Mouse (Mus musculus): ENCODE data around the gene Pcbp4. TPM values are rescaled to one million over a fixed set of nuclear protein-coding genes. Genes with fewer than 3 reads are reported as not detected.

Pcbp4 gene
- polyA plus RNA-seq (2015; fragmentation: Nextera tagmentation; extraction: Ambion mirVana): 80.6 and 87.8 TPM in 2 replicates

DNA sequence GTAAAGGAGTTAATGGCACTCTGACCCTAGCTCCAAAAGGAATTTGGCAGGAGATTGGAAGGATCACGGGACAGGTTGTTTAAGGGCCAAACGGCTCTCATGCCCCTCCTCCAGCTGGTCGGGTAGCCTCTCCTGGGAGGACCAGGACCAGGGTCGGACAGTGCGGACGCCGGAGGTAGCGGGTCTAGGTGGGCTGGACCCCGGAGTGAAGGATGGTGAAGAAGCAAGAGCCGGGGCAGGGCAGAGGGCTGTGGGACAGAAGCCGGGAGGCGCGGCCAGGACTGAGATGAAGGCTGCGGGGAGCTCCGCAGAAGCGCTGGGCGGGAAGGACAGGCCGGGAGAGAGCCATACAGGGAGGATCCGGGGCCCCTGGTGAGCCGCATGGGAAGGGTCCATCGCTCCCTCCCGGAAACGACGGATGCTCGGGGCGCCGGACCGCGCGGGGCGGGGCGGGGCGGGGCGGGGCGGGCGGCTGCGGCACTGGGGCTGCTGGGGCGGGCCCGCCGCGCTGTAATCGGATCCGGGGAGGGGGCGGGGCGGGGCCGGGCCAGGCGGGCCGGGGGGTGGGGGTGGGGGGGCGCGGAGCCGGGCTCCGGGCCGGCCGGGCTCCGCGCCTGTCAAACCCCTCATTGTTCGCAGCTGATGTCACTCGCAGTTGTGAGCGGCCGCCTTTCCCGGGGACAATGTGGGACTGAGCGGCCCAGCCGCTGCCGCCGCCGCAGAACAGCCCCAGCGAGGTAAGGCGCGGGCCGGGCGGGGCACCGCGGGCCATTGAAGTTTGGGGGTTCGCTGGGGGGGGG is at the start of gene Pcbp4:
Pcbp4 (plus strand) TSS at position 21 of the 800 bp plus-strand sequence.
- peak within 1 kb of the TSS; percentile 69 for H3K9ac ChIP-seq
- H3K4me1 ChIP-seq: peaks cover 77% of the 10 kb centered on the region
- no peaks in the 10 kb centered on the region for H3K27me3 ChIP-seq
- WGBS: under 1% methylated on average over 45 of the region's 74 CpGs
- H3K4me3 ChIP-seq: peak within 1 kb of the TSS; percentile 74
- ATAC-seq (ENCODE audit: borderline replicate concordance, extremely low read depth, low FRiP score, low TSS enrichment): peak; percentile 77
- no peaks in the 10 kb centered on the region for H3K36me3 ChIP-seq
- no peaks in the 10 kb centered on the region for H3K9me3 ChIP-seq
- peak within 1 kb of the TSS; percentile 89 for H3K27ac ChIP-seq
- H3K4me2 ChIP-seq: peak within 1 kb of the TSS; percentile 94

DNA sequence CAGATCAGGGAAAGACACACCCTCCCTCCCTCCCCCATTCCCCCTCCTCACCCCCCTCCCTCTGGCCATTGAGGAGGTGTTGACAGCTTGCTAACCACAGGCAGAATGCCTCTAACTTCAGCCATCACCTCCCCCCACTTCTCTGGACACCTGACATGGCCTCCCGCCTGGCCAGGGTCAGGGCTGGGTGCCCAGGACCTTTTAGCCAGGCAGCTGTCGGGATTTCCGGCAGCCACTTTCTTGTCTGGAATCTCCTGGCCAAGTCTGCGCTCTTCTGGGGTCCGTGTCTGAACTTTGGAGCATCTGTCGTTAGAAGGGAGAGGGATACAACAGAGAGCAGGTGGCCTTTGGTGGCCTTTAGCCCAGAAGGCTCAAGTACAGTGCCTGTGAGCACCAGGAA is 47.8 kb upstream of the Pcbp4 start:
- Histone ChIP-seq H3K27me3 (no peaks in the 10 kb centered on the region), H3K4me3 (no peak overlapping the region), H3K27ac (peak overlapping the region; percentile 30), H3K4me2 (no peak overlapping the region), H3K9me3 (no peaks in the 10 kb centered on the region), H3K36me3 (no peaks in the 10 kb centered on the region), H3K4me1 (peaks cover 21% of the 10 kb centered on the region), H3K9ac (no peak overlapping the region)
- 12% methylated on average over 6 of the region's 6 CpGs for WGBS
- ATAC-seq (ENCODE audit: borderline replicate concordance, extremely low read depth, low FRiP score, low TSS enrichment): peak; percentile 58; the same call in 1 of the 2 replicates

GRCm38 (mm10) chr9:106406443-106407078 is 46.5 kb upstream of the Pcbp4 start:
- no peak overlapping the region for H3K9ac ChIP-seq
- H3K27ac ChIP-seq: 0 out of 2 replicates have a peak overlapping the region, but pooled peaks have one; percentile 42
- peaks cover 21% of the 10 kb centered on the region for H3K4me1 ChIP-seq
- peak; percentile 60; the same call in 1 of the 2 replicates for ATAC-seq (ENCODE audit: borderline replicate concordance, extremely low read depth, low FRiP score, low TSS enrichment)
- H3K4me3 ChIP-seq: no peak overlapping the region
- no peaks in the 10 kb centered on the region for H3K9me3 ChIP-seq
- 27% methylated on average over 8 of the region's 8 CpGs for WGBS
- no peaks in the 10 kb centered on the region for H3K36me3 ChIP-seq
- peak overlapping the region; percentile 10; the same call in 1 of the 2 replicates for H3K4me2 ChIP-seq
- no peaks in the 10 kb centered on the region for H3K27me3 ChIP-seq

DNA sequence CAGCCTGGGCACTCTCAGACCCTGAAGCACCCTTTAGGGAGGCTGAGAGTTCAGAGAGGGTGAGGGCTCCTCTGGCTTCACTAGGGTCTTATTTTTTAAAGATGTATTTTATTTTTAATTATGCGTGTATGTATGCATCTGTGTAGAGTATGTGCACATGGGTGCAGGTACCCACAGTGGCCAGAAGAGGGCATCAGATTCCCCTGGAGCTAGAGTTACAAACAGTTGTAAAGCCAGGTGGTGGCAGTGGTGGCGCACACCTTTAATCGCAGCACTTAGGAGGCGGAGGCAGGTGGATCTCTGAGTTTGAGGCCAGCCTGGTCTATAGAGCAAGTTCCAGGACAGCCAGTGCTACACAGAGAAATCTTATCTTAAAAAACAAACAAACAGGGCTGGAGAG is 44.0 kb upstream of the Pcbp4 start:
- Histone ChIP-seq H3K4me2 (no peak overlapping the region), H3K27ac (no peak overlapping the region), H3K9me3 (no peaks in the 10 kb centered on the region), H3K4me3 (no peak overlapping the region), H3K27me3 (no peaks in the 10 kb centered on the region), H3K9ac (no peak overlapping the region), H3K4me1 (peaks cover 21% of the 10 kb centered on the region), H3K36me3 (no peaks in the 10 kb centered on the region)
- ATAC-seq (ENCODE audit: borderline replicate concordance, extremely low read depth, low FRiP score, low TSS enrichment): no peak
- WGBS: 95% methylated on average over 4 of the region's 4 CpGs

DNA sequence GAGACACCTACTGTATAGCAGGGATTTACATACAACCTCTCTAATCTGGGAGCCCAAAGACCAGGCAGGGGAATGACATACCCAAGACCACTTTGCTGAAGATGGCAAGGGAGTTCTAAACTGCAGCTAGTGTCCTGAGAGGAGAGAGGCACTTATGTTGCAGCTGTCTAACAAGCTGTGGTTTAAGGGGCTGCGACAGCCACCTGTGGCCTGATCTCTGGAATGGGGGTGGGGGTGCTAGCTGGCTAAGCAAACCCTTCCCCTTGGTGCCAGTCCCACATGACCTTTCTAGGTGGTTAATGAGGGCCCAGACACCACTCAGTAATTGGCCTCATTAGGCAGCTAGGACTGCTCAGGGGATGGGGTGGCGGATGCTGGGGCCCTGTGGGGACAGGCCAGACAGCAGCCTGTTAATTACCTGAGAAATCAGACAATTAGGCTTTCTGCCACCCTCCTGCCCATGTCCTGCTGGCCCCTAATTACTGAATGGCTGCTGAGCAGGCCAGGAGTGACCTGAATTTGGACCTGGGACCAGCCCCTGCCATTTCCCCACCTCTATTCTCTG is 42.9 kb upstream of the Pcbp4 start:
- 84% methylated on average over 2 of the region's 2 CpGs for WGBS
- no peaks in the 10 kb centered on the region for H3K36me3 ChIP-seq
- no peaks in the 10 kb centered on the region for H3K27me3 ChIP-seq
- H3K9me3 ChIP-seq: no peaks in the 10 kb centered on the region
- ATAC-seq (ENCODE audit: borderline replicate concordance, extremely low read depth, low FRiP score, low TSS enrichment): no peak
- H3K4me1 ChIP-seq: peaks cover 19% of the 10 kb centered on the region
- no peak overlapping the region for H3K4me2 ChIP-seq
- no peak overlapping the region for H3K27ac ChIP-seq
- H3K9ac ChIP-seq: no peak overlapping the region
- H3K4me3 ChIP-seq: no peak overlapping the region

GRCm38 (mm10) chr9:106411091-106411594 is 41.9 kb upstream of the Pcbp4 start:
- WGBS: 54% methylated on average over 9 of the region's 9 CpGs
- no peak overlapping the region for H3K9ac ChIP-seq
- H3K9me3 ChIP-seq: no peaks in the 10 kb centered on the region
- no peak overlapping the region for H3K4me3 ChIP-seq
- H3K27ac ChIP-seq: no peak overlapping the region
- ATAC-seq (ENCODE audit: borderline replicate concordance, extremely low read depth, low FRiP score, low TSS enrichment): no peak
- no peaks in the 10 kb centered on the region for H3K36me3 ChIP-seq
- no peak overlapping the region for H3K4me2 ChIP-seq
- H3K4me1 ChIP-seq: peaks cover 11% of the 10 kb centered on the region
- no peaks in the 10 kb centered on the region for H3K27me3 ChIP-seq

- H3K27ac ChIP-seq: no peak overlapping the region
- 74% methylated on average over 6 of the region's 6 CpGs for WGBS
- no peak for ATAC-seq (ENCODE audit: borderline replicate concordance, extremely low read depth, low FRiP score, low TSS enrichment)
Measured at GRCm38 (mm10) chr9:106411729-106412128, 41.4 kb upstream of the Pcbp4 start.

DNA sequence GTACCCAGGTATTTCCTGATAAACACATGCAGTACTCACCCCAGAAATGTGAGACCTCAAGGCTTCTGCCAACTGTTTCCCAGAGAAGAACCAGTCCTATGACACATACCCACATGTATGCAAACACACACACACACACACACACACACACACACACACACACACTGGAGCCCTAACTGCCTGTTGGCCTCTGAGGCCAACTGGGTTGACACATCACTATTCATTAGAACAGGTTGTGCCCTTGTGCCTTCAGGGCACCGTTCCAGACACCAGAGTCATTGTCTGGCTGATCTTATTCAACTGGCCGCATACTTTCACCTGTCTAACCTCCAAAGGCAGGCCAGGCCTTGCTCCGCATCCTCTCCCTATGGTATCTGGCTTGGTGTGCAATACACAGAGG is 40.9 kb upstream of the Pcbp4 start:
- no peak overlapping the region for H3K9ac ChIP-seq
- WGBS: 68% methylated on average over 3 of the region's 3 CpGs
- no peaks in the 10 kb centered on the region for H3K36me3 ChIP-seq
- no peak overlapping the region for H3K4me2 ChIP-seq
- no peaks in the 10 kb centered on the region for H3K27me3 ChIP-seq
- no peak overlapping the region for H3K4me3 ChIP-seq
- ATAC-seq (ENCODE audit: borderline replicate concordance, extremely low read depth, low FRiP score, low TSS enrichment): no peak
- H3K9me3 ChIP-seq: no peaks in the 10 kb centered on the region
- peaks cover 1% of the 10 kb centered on the region; the same call in 1 of the 2 replicates for H3K4me1 ChIP-seq
- no peak overlapping the region for H3K27ac ChIP-seq

More at GRCm38 (mm10) chr9:106411729-106412128, 41.4 kb upstream of the Pcbp4 start:
- H3K27me3 ChIP-seq: no peaks in the 10 kb centered on the region
- peaks cover 5% of the 10 kb centered on the region; the same call in 1 of the 2 replicates for H3K4me1 ChIP-seq
- H3K4me2 ChIP-seq: no peak overlapping the region
- no peaks in the 10 kb centered on the region for H3K9me3 ChIP-seq
- H3K9ac ChIP-seq: no peak overlapping the region
- H3K36me3 ChIP-seq: no peaks in the 10 kb centered on the region
- H3K4me3 ChIP-seq: no peak overlapping the region

DNA sequence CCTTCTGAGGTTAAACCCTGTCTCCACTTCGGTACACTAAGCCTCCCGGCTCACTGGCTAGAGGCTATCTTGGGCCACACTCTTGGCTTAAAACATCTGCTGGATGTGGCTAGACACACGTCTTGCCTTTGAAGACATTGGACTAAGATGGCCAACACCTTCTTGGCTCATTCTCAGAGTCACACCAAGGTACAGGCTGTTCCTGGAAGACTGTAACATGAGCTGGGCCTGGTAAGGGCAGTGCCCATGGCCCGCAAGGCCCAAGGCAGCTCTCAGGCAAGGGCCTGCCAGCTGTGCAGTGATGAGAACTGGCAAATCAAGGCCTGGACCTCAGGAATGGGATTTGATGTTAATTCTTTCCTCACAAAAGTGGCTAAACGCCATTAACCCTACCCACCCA is 39.5 kb upstream of the Pcbp4 start:
- Histone ChIP-seq H3K4me1 (peaks cover 15% of the 10 kb centered on the region), H3K27ac (no peak overlapping the region), H3K27me3 (no peaks in the 10 kb centered on the region), H3K4me2 (no peak overlapping the region), H3K4me3 (no peak overlapping the region), H3K36me3 (no peaks in the 10 kb centered on the region), H3K9ac (no peak overlapping the region), H3K9me3 (no peaks in the 10 kb centered on the region)
- no peak for ATAC-seq (ENCODE audit: borderline replicate concordance, extremely low read depth, low FRiP score, low TSS enrichment)
- 72% methylated on average over 5 of the region's 5 CpGs for WGBS

DNA sequence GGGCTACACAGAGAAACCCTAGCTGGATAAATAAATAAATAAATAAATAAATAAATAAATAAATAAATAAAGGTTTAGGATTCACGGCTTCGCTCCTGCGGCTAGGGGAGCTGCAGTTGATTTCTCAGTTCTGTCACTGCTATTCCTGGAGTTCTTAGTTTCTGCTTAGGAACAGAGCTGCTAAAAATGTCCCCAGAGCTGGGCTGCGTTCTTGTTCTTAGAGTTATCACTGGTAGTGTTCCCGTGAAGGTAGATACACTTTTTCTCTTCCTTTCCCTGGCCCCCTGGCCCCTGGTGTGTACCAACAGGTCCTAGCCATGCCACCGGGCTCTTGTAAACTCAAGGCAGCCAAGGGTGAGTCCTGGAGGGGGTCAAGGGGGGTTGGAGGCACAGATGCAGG is 36.3 kb upstream of the Pcbp4 start:
- H3K9ac ChIP-seq: no peak overlapping the region
- H3K4me2 ChIP-seq: no peak overlapping the region
- no peak overlapping the region for H3K27ac ChIP-seq
- no peaks in the 10 kb centered on the region for H3K36me3 ChIP-seq
- H3K9me3 ChIP-seq: no peaks in the 10 kb centered on the region
- H3K4me1 ChIP-seq: peaks cover 32% of the 10 kb centered on the region
- H3K4me3 ChIP-seq: no peak overlapping the region
- WGBS: 83% methylated on average over 6 of the region's 6 CpGs
- no peak for ATAC-seq (ENCODE audit: borderline replicate concordance, extremely low read depth, low FRiP score, low TSS enrichment)
- 0 out of 2 replicates have a peak, but pooled peaks cover 3% of the 10 kb centered on the region for H3K27me3 ChIP-seq

DNA sequence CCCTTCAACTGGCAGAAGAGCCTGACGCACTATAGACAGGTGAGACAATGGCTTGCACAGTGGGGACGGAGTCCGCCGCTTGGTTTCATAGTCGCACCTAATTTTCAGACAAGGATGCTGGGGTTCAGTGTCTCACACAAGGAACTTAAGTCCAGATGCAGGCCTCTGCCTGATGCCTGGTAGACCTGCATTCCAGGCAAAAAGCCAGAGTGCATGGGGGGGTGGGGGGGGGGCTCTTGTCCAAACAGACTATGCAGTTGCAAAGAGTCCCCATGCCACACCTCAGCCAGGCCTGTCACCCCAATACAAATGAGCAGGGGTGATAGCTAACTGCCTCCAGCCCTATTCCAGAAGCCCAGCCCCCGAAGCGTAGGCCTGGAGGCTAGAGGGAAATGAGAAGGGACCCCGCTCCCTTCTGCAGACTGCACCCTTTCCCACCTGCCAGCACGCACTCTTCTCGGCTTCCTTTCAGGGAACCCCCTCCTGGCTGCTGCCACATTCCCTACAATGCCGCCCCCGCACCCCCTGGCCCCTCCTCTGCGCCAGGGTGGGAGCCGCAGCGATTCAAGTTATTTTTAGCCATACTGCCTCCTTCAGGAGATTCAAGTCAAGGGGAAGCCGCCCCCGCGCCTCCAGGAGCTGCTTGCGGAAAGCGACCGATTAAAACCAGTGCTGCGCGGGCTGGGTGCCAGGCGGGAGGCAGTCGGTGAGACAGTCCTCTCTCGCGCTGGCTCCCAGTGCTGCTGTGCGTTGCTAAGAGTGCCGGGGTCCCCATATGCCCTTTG is 35.1 kb upstream of the Pcbp4 start:
- peak; percentile 69 for ATAC-seq (ENCODE audit: borderline replicate concordance, extremely low read depth, low FRiP score, low TSS enrichment)
- peaks cover 32% of the 10 kb centered on the region for H3K4me1 ChIP-seq
- 14% methylated on average over 29 of the region's 29 CpGs for WGBS

More for the DNA sequence above, 35.1 kb upstream of the Pcbp4 start:
- Histone ChIP-seq H3K36me3 (no peaks in the 10 kb centered on the region), H3K27ac (peak overlapping the region; percentile 69), H3K27me3 (0 out of 2 replicates have a peak, but pooled peaks cover 3% of the 10 kb centered on the region), H3K4me2 (peak overlapping the region; percentile 70), H3K4me3 (peak overlapping the region; percentile 27), H3K9me3 (no peaks in the 10 kb centered on the region), H3K9ac (peak overlapping the region; percentile 35)

Measured in lung, embryonic 15.5 days (tissue).